Mouse (Mus musculus): ENCODE measurements around the gene Car3. TPM values are rescaled to one million over a fixed set of nuclear protein-coding genes. Genes with fewer than 3 reads are reported as not detected.

Gene Car3
- polyA plus RNA-seq, 1 experiment = 0.44 TPM

DNA sequence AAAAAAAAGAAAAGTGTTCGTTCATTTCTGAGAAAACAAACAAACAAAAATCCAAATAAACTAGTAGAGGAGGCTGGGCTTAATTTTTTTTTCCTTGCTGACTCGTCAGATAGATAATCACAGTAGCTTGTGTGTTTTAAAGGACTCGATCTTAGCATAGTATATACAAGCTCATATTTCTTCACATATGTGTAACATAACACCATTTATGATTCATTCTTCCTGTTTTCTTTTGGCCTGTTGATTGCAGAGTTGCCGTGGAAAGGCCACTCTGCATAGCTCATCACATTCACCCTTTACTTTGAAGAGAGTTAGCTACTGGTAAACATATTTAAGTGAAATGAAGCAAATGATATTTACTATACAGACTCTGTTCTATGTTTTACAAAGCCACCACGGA is 30.4 kb downstream of the Car3 start:
- H3K27me3 ChIP-seq (ENCODE audit: control insufficient read depth, insufficient read depth, low read length) = no peaks in the 10 kb centered on the region
- H3K4me3 ChIP-seq (replicated peaks; ENCODE audit: insufficient read depth, low read depth, low read length) = no peak overlapping the region
- 84% methylated on average over 5 of the region's 5 CpGs for WGBS
- H3K4me1 ChIP-seq (ENCODE audit: control insufficient read depth, insufficient read depth, low read length) = no peaks in the 10 kb centered on the region
- no peak for DNase-seq
- no peak overlapping the region for H3K27ac ChIP-seq (ENCODE audit: insufficient read depth, low read length)
- no peak for TF ChIP-seq POLR2A (IDR thresholded peaks at IDR 0.05; ENCODE audit: borderline replicate concordance, insufficient read depth, low read length)
- TF ChIP-seq CTCF (IDR thresholded peaks at IDR 0.05; ENCODE audit: borderline replicate concordance, insufficient read depth, low read depth, low read length) = no peak

DNA sequence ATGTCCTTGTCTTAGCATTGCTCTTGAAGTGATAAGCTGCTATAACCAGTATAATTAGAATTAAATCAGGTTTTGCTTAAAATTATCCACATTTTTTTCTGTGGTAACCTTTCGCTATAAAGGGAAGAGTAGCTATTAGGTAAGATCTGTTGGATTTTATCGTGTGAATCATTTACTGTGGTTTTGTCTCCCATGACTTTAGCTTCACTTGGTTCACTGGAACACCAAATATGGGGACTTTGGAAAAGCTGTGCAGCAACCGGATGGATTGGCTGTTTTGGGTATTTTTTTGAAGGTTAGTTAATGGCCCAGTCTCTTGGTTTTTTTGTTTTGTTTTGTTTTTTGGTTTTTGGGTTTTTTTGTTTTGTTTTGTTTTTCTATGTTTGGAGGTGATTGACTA is 32.0 kb downstream of the Car3 start:
- Histone ChIP-seq H3K27me3 (ENCODE audit: control insufficient read depth, insufficient read depth, low read length) (no peaks in the 10 kb centered on the region), H3K4me1 (ENCODE audit: control insufficient read depth, insufficient read depth, low read length) (no peaks in the 10 kb centered on the region), H3K4me3 (replicated peaks; ENCODE audit: insufficient read depth, low read depth, low read length) (no peak overlapping the region), H3K27ac (ENCODE audit: insufficient read depth, low read length) (no peak overlapping the region)
- no peak for DNase-seq
- WGBS = 91% methylated on average over 3 of the region's 3 CpGs
- TF ChIP-seq POLR2A (IDR thresholded peaks at IDR 0.05; ENCODE audit: borderline replicate concordance, insufficient read depth, low read length) (no peak), CTCF (IDR thresholded peaks at IDR 0.05; ENCODE audit: borderline replicate concordance, insufficient read depth, low read depth, low read length) (no peak)

DNA sequence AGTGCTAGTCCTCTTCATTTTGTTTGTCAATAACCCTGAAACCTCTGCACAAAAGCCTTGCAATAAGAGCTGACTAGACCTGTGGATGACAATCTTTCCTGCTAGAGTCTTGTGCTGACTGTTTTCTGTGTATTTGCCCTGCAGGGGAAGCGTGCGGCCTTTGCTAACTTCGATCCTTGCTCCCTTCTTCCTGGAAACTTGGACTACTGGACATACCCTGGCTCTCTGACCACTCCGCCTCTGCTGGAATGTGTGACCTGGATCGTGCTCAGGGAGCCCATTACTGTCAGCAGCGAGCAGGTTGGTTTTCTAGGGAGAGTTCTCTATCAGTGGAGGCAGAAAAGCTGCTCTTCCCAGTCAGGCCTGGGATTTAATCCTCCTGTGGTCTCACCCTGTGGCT is 34.5 kb downstream of the Car3 start:
- Histone ChIP-seq H3K4me3 (replicated peaks; ENCODE audit: insufficient read depth, low read depth, low read length) (no peak overlapping the region), H3K27me3 (ENCODE audit: control insufficient read depth, insufficient read depth, low read length) (no peaks in the 10 kb centered on the region), H3K4me1 (ENCODE audit: control insufficient read depth, insufficient read depth, low read length) (no peaks in the 10 kb centered on the region), H3K27ac (ENCODE audit: insufficient read depth, low read length) (no peak overlapping the region)
- DNase-seq = no peak
- WGBS = 74% methylated on average over 6 of the region's 6 CpGs
- TF ChIP-seq CTCF (IDR thresholded peaks at IDR 0.05; ENCODE audit: borderline replicate concordance, insufficient read depth, low read depth, low read length) (no peak), POLR2A (IDR thresholded peaks at IDR 0.05; ENCODE audit: borderline replicate concordance, insufficient read depth, low read length) (no peak)

DNA sequence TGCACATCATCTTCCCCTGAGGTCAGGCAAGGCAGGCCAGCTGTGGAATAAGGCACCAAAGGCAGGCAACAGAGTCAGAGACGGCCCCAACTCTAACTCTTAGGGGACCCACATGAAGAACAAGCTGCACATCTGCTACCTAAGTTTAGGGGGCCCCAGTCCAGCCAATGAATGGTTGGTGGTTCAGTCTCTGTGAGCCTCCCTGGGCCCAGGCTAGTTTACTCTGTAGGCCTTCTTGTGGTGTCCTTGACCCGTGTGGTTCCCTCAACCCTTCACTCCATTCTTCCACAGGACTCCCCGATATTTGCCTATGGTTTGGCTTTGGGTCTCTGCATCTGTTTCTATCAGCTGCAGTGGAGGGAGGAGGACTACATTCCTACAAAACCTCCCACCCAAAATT is 40.1 kb downstream of the Car3 start:
- 91% methylated on average over 3 of the region's 3 CpGs for WGBS

DNA sequence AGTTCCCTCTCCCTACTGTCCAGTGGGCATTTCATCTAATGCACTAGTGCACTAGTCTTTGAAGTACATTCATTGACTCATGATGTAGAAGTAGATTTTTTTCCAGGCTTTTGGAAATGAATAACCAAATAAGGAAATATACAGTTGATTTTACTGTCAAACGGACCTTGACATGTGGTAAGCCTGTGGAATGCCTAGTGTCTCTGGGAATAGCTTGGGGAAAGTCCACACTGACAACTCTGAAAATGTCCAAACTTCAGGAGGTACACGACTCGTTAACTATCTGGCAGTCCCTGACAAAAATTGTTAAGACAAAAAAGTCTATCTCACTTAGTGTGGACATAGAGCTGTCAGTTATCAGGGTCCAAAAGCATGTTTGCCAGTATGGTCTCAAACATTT is 40.9 kb downstream of the Car3 start:
- no peaks in the 10 kb centered on the region for H3K27me3 ChIP-seq (ENCODE audit: control insufficient read depth, insufficient read depth, low read length)
- H3K4me3 ChIP-seq (replicated peaks; ENCODE audit: insufficient read depth, low read depth, low read length) = no peak overlapping the region
- no peak overlapping the region for H3K27ac ChIP-seq (ENCODE audit: insufficient read depth, low read length)
- TF ChIP-seq POLR2A (IDR thresholded peaks at IDR 0.05; ENCODE audit: borderline replicate concordance, insufficient read depth, low read length) = no peak
- TF ChIP-seq CTCF (IDR thresholded peaks at IDR 0.05; ENCODE audit: borderline replicate concordance, insufficient read depth, low read depth, low read length) = no peak
- DNase-seq = no peak
- WGBS = 80% methylated on average over 3 of the region's 3 CpGs
- no peaks in the 10 kb centered on the region for H3K4me1 ChIP-seq (ENCODE audit: control insufficient read depth, insufficient read depth, low read length)

More for the DNA sequence above, 40.1 kb downstream of the Car3 start:
- Histone ChIP-seq H3K27ac (ENCODE audit: insufficient read depth, low read length) (no peak overlapping the region), H3K27me3 (ENCODE audit: control insufficient read depth, insufficient read depth, low read length) (no peaks in the 10 kb centered on the region), H3K4me1 (ENCODE audit: control insufficient read depth, insufficient read depth, low read length) (no peaks in the 10 kb centered on the region), H3K4me3 (replicated peaks; ENCODE audit: insufficient read depth, low read depth, low read length) (no peak overlapping the region)
- DNase-seq = no peak
- TF ChIP-seq POLR2A (IDR thresholded peaks at IDR 0.05; ENCODE audit: borderline replicate concordance, insufficient read depth, low read length) (no peak), CTCF (IDR thresholded peaks at IDR 0.05; ENCODE audit: borderline replicate concordance, insufficient read depth, low read depth, low read length) (no peak)

DNA sequence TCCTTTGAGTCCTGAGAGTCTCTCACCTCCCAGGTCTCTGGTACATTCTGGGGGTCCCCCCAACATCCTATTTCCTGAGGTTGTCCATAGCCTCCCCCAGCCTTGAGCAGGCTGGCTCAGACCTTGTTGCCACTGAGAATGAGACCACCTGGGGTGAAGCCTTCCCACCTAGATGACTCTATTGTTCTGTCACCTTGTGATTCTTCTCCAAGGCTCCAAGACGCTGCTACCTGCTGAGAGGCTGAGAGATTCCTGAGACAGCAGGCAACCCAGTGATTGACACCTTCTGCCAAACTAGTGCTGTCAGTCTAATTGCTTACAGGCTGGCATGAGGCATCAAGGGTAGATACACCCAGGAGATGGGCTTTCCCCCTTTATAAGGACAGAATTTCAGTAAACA is 44.0 kb downstream of the Car3 start:
- Histone ChIP-seq H3K4me3 (replicated peaks; ENCODE audit: insufficient read depth, low read depth, low read length) (no peak overlapping the region), H3K27ac (ENCODE audit: insufficient read depth, low read length) (no peak overlapping the region), H3K27me3 (ENCODE audit: control insufficient read depth, insufficient read depth, low read length) (no peaks in the 10 kb centered on the region), H3K4me1 (ENCODE audit: control insufficient read depth, insufficient read depth, low read length) (no peaks in the 10 kb centered on the region)
- DNase-seq = no peak
- no peak for TF ChIP-seq POLR2A (IDR thresholded peaks at IDR 0.05; ENCODE audit: borderline replicate concordance, insufficient read depth, low read length)
- TF ChIP-seq CTCF (IDR thresholded peaks at IDR 0.05; ENCODE audit: borderline replicate concordance, insufficient read depth, low read depth, low read length) = no peak
- 29% methylated on average over 1 of the region's 1 CpGs for WGBS

DNA sequence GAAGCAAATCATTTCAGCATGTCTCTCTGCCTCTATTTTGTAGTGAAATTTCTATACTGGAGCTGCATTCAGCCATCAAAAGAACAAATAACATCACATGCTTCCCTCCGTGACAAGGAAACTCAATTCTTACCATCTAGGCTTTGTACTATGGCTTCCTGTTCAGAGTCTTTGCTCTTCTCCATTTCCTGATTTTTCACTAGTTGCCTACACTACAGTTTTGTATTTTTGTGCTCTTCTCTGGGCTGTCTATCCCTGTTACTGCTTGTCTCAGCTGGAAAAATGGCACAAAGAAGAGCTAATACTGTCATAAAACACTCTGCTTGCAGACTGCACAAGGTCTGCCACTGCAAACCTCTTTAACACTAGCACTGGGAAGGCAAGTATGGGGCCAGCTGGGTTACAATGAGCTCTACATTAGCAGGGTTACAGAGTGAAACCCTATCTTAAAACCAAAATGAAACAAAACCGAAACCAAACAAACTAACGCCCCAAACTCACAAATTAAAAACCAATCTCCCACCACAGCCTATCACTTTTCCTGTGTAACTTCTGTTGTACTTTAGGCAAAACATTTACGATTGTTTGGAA is 48.8 kb downstream of the Car3 start:
- TF ChIP-seq CTCF (IDR thresholded peaks at IDR 0.05; ENCODE audit: borderline replicate concordance, insufficient read depth, low read depth, low read length) = no peak
- no peak for TF ChIP-seq POLR2A (IDR thresholded peaks at IDR 0.05; ENCODE audit: borderline replicate concordance, insufficient read depth, low read length)
- DNase-seq = no peak
- no peaks in the 10 kb centered on the region for H3K4me1 ChIP-seq (ENCODE audit: control insufficient read depth, insufficient read depth, low read length)
- H3K27ac ChIP-seq (ENCODE audit: insufficient read depth, low read length) = no peak overlapping the region
- 93% methylated on average over 4 of the region's 4 CpGs for WGBS
- no peak overlapping the region for H3K4me3 ChIP-seq (replicated peaks; ENCODE audit: insufficient read depth, low read depth, low read length)
- H3K27me3 ChIP-seq (ENCODE audit: control insufficient read depth, insufficient read depth, low read length) = no peaks in the 10 kb centered on the region

DNA sequence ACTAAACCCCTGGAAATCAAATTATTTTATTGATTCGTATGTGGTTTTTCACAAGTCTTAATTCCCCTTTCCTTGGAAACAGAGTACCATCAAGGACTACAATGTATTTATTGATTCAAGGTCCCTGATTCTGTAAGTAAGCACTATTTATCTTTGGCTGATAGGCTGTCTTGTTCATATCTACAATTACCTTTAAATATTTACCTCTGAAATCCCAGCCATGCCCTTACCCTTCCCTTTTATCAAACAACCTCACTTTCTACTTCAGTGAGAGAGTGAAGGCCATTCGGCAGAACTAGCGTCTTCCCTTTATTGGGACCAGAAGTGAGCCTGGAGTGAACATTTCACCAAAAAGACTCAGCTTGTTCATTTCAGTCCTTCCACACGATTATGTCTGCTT is 50.5 kb downstream of the Car3 start:
- Histone ChIP-seq H3K27me3 (ENCODE audit: control insufficient read depth, insufficient read depth, low read length) (no peaks in the 10 kb centered on the region), H3K4me1 (ENCODE audit: control insufficient read depth, insufficient read depth, low read length) (no peaks in the 10 kb centered on the region), H3K4me3 (replicated peaks; ENCODE audit: insufficient read depth, low read depth, low read length) (no peak overlapping the region), H3K27ac (ENCODE audit: insufficient read depth, low read length) (no peak overlapping the region)
- TF ChIP-seq CTCF (IDR thresholded peaks at IDR 0.05; ENCODE audit: borderline replicate concordance, insufficient read depth, low read depth, low read length) (no peak), POLR2A (IDR thresholded peaks at IDR 0.05; ENCODE audit: borderline replicate concordance, insufficient read depth, low read length) (no peak)
- DNase-seq = no peak
- 91% methylated on average over 4 of the region's 4 CpGs for WGBS

Measured in cerebellum, adult 2 months (tissue).